Mouse (Mus musculus) forebrain, embryonic 15.5 days (tissue): Measurements from ENCODE around the gene Fcrl1. TPM values are rescaled to one million over a fixed set of nuclear protein-coding genes. Genes with fewer than 3 reads are reported as not detected.

Experiments
- ATAC-seq: fragments of 200-750 bp; cut with Nextera tagmentation; replicated peaks from 2 replicates; pipeline ENCODE4 v1.8.0; 2017; ENCODE audit warnings: mild to moderate bottlenecking, moderate TSS enrichment, moderate library complexity
- H3K27ac ChIP-seq: fragments of 300-500 bp; sonication (generic); replicated peaks from 2 replicates; pipeline ENCODE4 v1.5.1; 2015; ENCODE audit warnings: mild to moderate bottlenecking, inconsistent platforms
- H3K27me3 ChIP-seq: fragments of 300-500 bp; sonication (generic); 2 replicates; pipeline ENCODE4 v1.6.1; 2015; ENCODE audit warnings: inconsistent platforms
- H3K36me3 ChIP-seq: fragments of 300-500 bp; sonication (generic); 2 replicates; pipeline ENCODE4 v1.6.1; 2015; ENCODE audit warnings: mild to moderate bottlenecking, inconsistent platforms
- H3K4me1 ChIP-seq: fragments of 300-500 bp; sonication (generic); 2 replicates; pipeline ENCODE4 v1.6.1; 2015; ENCODE audit warnings: inconsistent platforms
- H3K4me2 ChIP-seq: fragments of 300-500 bp; sonication (generic); replicated peaks from 2 replicates; pipeline ENCODE4 v1.6.1; 2015; ENCODE audit warnings: mild to moderate bottlenecking, inconsistent platforms
- H3K4me3 ChIP-seq: fragments of 300-500 bp; sonication (generic); 2 replicates; pipeline ENCODE4 v1.5.1; 2015; ENCODE audit warnings: mild to moderate bottlenecking, inconsistent platforms
- H3K9ac ChIP-seq: fragments of 300-500 bp; sonication (generic); replicated peaks from 2 replicates; pipeline ENCODE4 v1.6.1; 2015; ENCODE audit warnings: mild to moderate bottlenecking, inconsistent platforms
- H3K9me3 ChIP-seq: fragments of 300-500 bp; sonication (generic); 2 replicates; pipeline ENCODE4 v1.6.1; 2016; ENCODE audit warnings: inconsistent platforms
- WGBS: fragments of 180-500 bp; shearing (Covaris S2); methylation state at CpG from one replicate; pipeline ENCODE4 v1.1.7; 2015; ENCODE audit warnings: mixed read lengths; 5-methylcytosine and 5-hydroxymethylcytosine counted together
- polyA plus RNA-seq: library from polyadenylated mRNA; unstranded; fragments of >200 nt; fragmentation: Nextera tagmentation; extraction: Ambion mirVana; gene quantifications from 2 replicates; pipeline ENCODE4 v1.2.1, GENCODE M21; 2015

Gene Fcrl1
- polyA plus RNA-seq, 1 experiment from 2014 or later, result not detected

DNA sequence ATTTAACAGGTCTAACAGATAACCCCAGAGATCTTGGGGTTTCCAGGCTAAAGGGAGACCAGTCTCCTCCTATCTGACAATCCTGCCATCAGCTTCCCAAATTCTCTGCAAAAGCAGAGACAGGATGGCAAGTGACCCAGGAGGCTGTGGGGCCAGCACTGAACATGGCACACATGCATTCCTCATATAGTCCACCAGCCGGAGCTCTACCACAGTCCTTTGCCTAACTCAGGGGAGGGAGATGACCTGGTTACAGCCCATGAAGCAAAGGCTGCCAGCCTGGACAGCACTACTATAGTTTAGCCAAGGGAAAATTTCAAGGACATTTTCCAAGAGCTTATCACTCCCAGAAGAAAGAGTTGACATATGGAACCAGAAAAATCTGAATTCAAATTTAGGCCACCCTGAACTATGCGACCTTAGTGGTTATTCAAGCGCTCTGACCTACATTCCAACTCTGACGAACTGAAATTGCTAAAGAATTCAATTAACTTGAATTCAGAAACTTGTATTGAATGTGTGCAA is 46.3 kb downstream of the Fcrl1 start:
- H3K9me3 ChIP-seq, result no peaks in the 10 kb centered on the region
- no peak overlapping the region for H3K4me2 ChIP-seq
- H3K4me1 ChIP-seq, result no peaks in the 10 kb centered on the region
- H3K27me3 ChIP-seq, result no peaks in the 10 kb centered on the region
- H3K4me3 ChIP-seq, result no peak overlapping the region
- H3K36me3 ChIP-seq, result no peaks in the 10 kb centered on the region
- WGBS, result 68% methylated on average over 4 of the region's 4 CpGs
- no peak for ATAC-seq
- no peak overlapping the region for H3K27ac ChIP-seq
- no peak overlapping the region for H3K9ac ChIP-seq

DNA sequence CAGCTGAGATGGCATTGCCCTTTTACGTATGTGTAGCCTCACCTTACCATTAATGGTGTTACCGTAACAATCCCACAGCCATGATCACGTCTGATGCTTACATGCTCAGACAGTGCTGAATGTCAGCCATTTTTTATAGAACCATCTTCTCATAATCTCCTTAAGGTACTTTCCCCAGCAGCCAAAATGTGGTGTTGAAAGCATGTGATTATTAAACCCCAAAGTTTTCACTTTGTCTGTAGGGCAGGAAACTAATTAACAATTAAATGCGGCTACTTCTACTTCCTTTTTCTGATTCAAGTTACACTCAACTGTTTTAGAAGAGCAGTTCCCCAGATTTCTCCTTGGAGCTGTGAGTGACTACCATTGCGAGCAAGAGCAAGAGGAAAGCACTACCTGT is 59.3 kb downstream of the Fcrl1 start, which contains the start of gene Fcrl5:
Gene Fcrl5, plus strand, starts transcription at position 295 of the 400 bp plus-strand sequence.
- no peak within 1 kb of the TSS for H3K9ac ChIP-seq
- ATAC-seq, result no peak
- WGBS, result 92% methylated on average over 5 of the region's 5 CpGs
- no peaks in the 10 kb centered on the region for H3K4me1 ChIP-seq
- no peaks in the 10 kb centered on the region for H3K9me3 ChIP-seq
- no peaks in the 10 kb centered on the region for H3K27me3 ChIP-seq
- H3K4me3 ChIP-seq, result no peak within 1 kb of the TSS
- H3K36me3 ChIP-seq, result no peaks in the 10 kb centered on the region
- H3K27ac ChIP-seq, result no peak within 1 kb of the TSS
- H3K4me2 ChIP-seq, result no peak within 1 kb of the TSS

DNA sequence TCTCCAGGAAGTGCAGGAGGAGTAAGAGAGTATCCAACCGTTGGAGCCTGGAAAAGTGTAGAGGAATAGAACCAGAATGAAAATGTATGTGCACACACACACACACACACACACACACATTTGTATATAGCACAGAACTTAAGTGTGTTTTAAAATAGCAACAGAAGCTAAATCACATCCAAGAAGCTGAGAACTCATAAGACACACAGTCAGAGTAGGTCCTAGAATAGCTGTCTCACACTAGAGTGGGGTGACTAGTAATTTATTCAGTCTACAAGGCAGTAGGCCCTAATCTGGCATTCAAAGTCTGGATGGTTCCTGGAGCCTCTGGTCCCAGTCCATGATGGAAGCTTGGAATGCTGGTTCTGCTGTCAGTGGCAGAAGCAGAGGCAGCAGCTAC is 64.4 kb downstream of the Fcrl1 start:
- Histone ChIP-seq H3K4me2 (no peak overlapping the region), H3K9ac (no peak overlapping the region), H3K27ac (no peak overlapping the region), H3K4me3 (no peak overlapping the region), H3K4me1 (no peaks in the 10 kb centered on the region), H3K36me3 (no peaks in the 10 kb centered on the region), H3K9me3 (no peaks in the 10 kb centered on the region), H3K27me3 (no peaks in the 10 kb centered on the region)
- 91% methylated on average over 1 of the region's 1 CpGs for WGBS
- ATAC-seq, result no peak

DNA sequence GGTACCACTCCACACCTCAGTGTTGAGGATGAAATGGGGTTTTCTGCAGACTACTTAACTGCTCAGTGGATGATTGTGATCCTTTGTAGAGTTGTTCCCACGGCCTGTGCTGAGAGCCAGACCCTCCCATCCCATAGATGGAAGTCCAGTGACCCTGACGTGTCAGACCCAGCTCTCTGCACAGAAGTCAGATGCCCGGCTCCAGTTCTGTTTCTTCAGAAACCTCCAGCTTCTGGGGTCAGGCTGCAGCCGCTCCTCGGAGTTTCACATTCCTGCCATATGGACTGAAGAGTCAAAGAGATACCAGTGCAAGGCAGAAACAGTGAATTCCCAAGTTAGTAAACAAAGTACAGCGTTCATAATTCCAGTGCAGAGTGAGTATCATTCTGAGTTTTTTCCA is 67.8 kb downstream of the Fcrl1 start:
- ATAC-seq, result no peak
- Histone ChIP-seq H3K27ac (no peak overlapping the region), H3K27me3 (no peaks in the 10 kb centered on the region), H3K4me3 (no peak overlapping the region), H3K9ac (no peak overlapping the region), H3K4me1 (no peaks in the 10 kb centered on the region), H3K4me2 (no peak overlapping the region), H3K36me3 (no peaks in the 10 kb centered on the region), H3K9me3 (no peaks in the 10 kb centered on the region)
- 83% methylated on average over 6 of the region's 6 CpGs for WGBS

Other genes with a start within 250 kb of the Fcrl1 start
- gene Kirrel, start 201.6 kb upstream of the Fcrl1 start, polyA plus RNA-seq, result 5.0 and 5.7 TPM in 2 replicates
- gene Fcrls, start 112.6 kb upstream of the Fcrl1 start, polyA plus RNA-seq, result 10.4 and 11.1 TPM in 2 replicates
- gene Cd5l, start 18.5 kb upstream of the Fcrl1 start, polyA plus RNA-seq, result 0.10 TPM in 1 of 2 replicates, not detected in the other
- not detected in 2 replicates for gene Fcrl5, start 59.4 kb downstream of the Fcrl1 start, polyA plus RNA-seq
- gene Etv3, start 149.0 kb downstream of the Fcrl1 start, polyA plus RNA-seq, result 11.0 and 11.9 TPM in 2 replicates
- 22.7 and 23.6 TPM in 2 replicates for gene Arhgef11, start 241.2 kb downstream of the Fcrl1 start, polyA plus RNA-seq